Mouse (Mus musculus) myocyte (in vitro differentiated cells): ENCODE measurements around the gene Stxbp3.
"Not testable (repeated sequence)": the region's sequence is repeated elsewhere in the genome, so short reads cannot be mapped to it uniquely, and the experiment has no call there.

ENCODE experiments used
- E2F4 ChIP-seq: IDR thresholded peaks from one replicate; pipeline ENCODE4 v1.6.1; 2011; ENCODE audit warnings: mild to moderate bottlenecking, control low read depth, moderate library complexity; ENCODE audit not compliant: insufficient read depth
- MAX ChIP-seq: IDR thresholded peaks from one replicate; pipeline ENCODE4 v1.6.1; 2011; ENCODE audit warnings: low read depth, mild to moderate bottlenecking, control low read depth
- MYOD1 ChIP-seq, 3 experiments: IDR thresholded peaks; one replicate each; pipeline ENCODE4 v1.6.1; 2011; ENCODE audit warnings: control low read depth in 2 of 3, low read depth in 2 of 3, mild to moderate bottlenecking in 2 of 3, moderate library complexity in 1 of 3; ENCODE audit not compliant: insufficient read length in 2 of 3, control insufficient read depth in 1 of 3
- POLR2A ChIP-seq: IDR thresholded peaks from one replicate; pipeline ENCODE4 v1.6.1; 2011; ENCODE audit warnings: low read depth, mild to moderate bottlenecking, control low read depth, moderate library complexity; ENCODE audit not compliant: insufficient read length
- POLR2AphosphoS2 ChIP-seq: IDR thresholded peaks from one replicate; pipeline ENCODE4 v1.6.1; 2011; ENCODE audit warnings: low read depth, control low read depth; ENCODE audit not compliant: insufficient read length

GRCm38 (mm10) chr3:108862282-108862681 lies 22.0 kb upstream of the Stxbp3 start:
- TF ChIP-seq POLR2A; POLR2AphosphoS2; MAX; MYOD1 (IDR thresholded peaks at IDR 0.05; ENCODE audit: control insufficient read depth in 1 of 3, insufficient read length in 2 of 3, low read depth in 2 of 3); E2F4: not testable (repeated sequence)
